ENCODE assay signal across 9 mouse cellular contexts in genomic region chr7:109781087-109781469, GRCm38 (mm10). TPM values are rescaled to one million over a fixed set of nuclear protein-coding genes. Genes with fewer than 3 reads are reported as not detected.
A peak's percentile ranks its signal among the peaks of the same experiment; 100 is the strongest.
DNase-seq lines count a peak whose midpoint lies in the region; ATAC-seq and TF ChIP-seq lines count a peak whose summit lies in the region.
"Had no signal": no experiment of that assay in that cellular context is flagged by ENCODE, and none has a peak within 500 bp of the region (broad histone marks: within the 10 kb centered on the region; RNA-seq: fewer than 3 reads in every experiment).

No protein-coding gene starts in this region.

- intact Hi-C loops in heart, postnatal 14 days (cut with DNase I) = no loop called here

- WGBS in heart, embryonic 11.5 days (ENCODE audit: insufficient replicate concordance) = 3% methylated on average over 24 of the region's 24 CpGs
- 2% methylated on average over 23 of the region's 24 CpGs for WGBS in limb, embryonic 14.5 days

- H3K4me2 ChIP-seq in heart, embryonic 11.5 days = peak overlapping the region; percentile 98
- peak overlapping the region; percentile 97 for H3K4me2 ChIP-seq in limb, embryonic 14.5 days (replicated peaks; ENCODE audit: low read depth, low read length, severe bottlenecking)

- no peak for TF ChIP-seq CTCF in ES-Bruce4 (IDR thresholded peaks at IDR 0.05; ENCODE audit: low read depth, low read length)

- DNase-seq in heart, postnatal 14 days = no peak
- DNase-seq in limb, embryonic 14.5 days (ENCODE audit: low spot score) = no peak
- no peak for DNase-seq in cerebellum, adult 8-10 months
- DNase-seq in adrenal gland, postnatal 25 days = no peak

- no peak for TF ChIP-seq POLR2A in ES-Bruce4 (IDR thresholded peaks at IDR 0.05; ENCODE audit: insufficient read depth, low read length)
- TF ChIP-seq POLR2A in limb, embryonic 14.5 days (IDR thresholded peaks at IDR 0.05; ENCODE audit: borderline replicate concordance, extremely low read depth, insufficient read depth, insufficient read length) = no peak

- peak; percentile 55 for ATAC-seq in heart, embryonic 11.5 days (replicated peaks; ENCODE audit: insufficient number of reproducible peaks, low FRiP score, low TSS enrichment)
- peak; percentile 89 for ATAC-seq in erythroid progenitor cell, adult 5-6 weeks (replicated peaks; ENCODE audit: low FRiP score, poor library complexity, severe bottlenecking)
- ATAC-seq in limb, embryonic 14.5 days (ENCODE audit: low FRiP score, low read depth) = peak; percentile 47; the same call in 1 of the 2 replicates
- ATAC-seq in neutrophil, adult 5-6 weeks (ENCODE audit: extremely low read depth, insufficient number of reproducible peaks, low FRiP score, poor library complexity, severe bottlenecking) = 0 out of 2 replicates have a peak, but pooled peaks have one; percentile 30

- H3K9ac ChIP-seq in heart, embryonic 11.5 days (ENCODE audit: low read depth, low read length) = peak overlapping the region; percentile 56; the same call in 1 of the 2 replicates
- 0 out of 2 replicates have a peak overlapping the region, but pooled peaks have one; percentile 16 for H3K9ac ChIP-seq in ES-Bruce4 (ENCODE audit: low read depth, poor library complexity, severe bottlenecking)
- H3K9ac ChIP-seq in limb, embryonic 14.5 days (ENCODE audit: low read depth, low read length, severe bottlenecking) = peak overlapping the region; percentile 31; the same call in 1 of the 2 replicates

- no peaks in the 10 kb centered on the region for H3K36me3 ChIP-seq in heart, embryonic 11.5 days (ENCODE audit: control insufficient read depth, insufficient read depth, low read length)
- no peaks in the 10 kb centered on the region for H3K36me3 ChIP-seq in ES-Bruce4 (ENCODE audit: control insufficient read depth, insufficient read depth, low read length, poor library complexity, severe bottlenecking)
- H3K36me3 ChIP-seq in limb, embryonic 14.5 days (ENCODE audit: control insufficient read depth, insufficient read depth, low read length) = no peaks in the 10 kb centered on the region

- H3K9me3 ChIP-seq in heart, embryonic 11.5 days (replicated peaks; ENCODE audit: control insufficient read depth, low read length) = no peaks in the 10 kb centered on the region
- no peaks in the 10 kb centered on the region for H3K9me3 ChIP-seq in ES-Bruce4 (replicated peaks; ENCODE audit: control insufficient read depth, insufficient read depth, low read length, poor library complexity, severe bottlenecking)
- no peaks in the 10 kb centered on the region for H3K9me3 ChIP-seq in limb, embryonic 14.5 days (ENCODE audit: control insufficient read depth, low read length)

- peaks cover 10% of the 10 kb centered on the region for H3K4me1 ChIP-seq in heart, embryonic 11.5 days (ENCODE audit: control insufficient read depth, insufficient read depth, low read length)
- H3K4me1 ChIP-seq in ES-Bruce4 (ENCODE audit: control insufficient read depth, insufficient read depth, low read length) = no peaks in the 10 kb centered on the region
- peaks cover 12% of the 10 kb centered on the region for H3K4me1 ChIP-seq in limb, embryonic 14.5 days (ENCODE audit: control insufficient read depth, insufficient read depth, low read length)

- H3K27ac ChIP-seq in heart, embryonic 11.5 days (ENCODE audit: low read depth, low read length) = no peak overlapping the region
- H3K27ac ChIP-seq in ES-Bruce4 (ENCODE audit: insufficient read depth, low read length) = no peak overlapping the region
- no peak overlapping the region for H3K27ac ChIP-seq in limb, embryonic 14.5 days (replicated peaks; ENCODE audit: low read depth, low read length)

- H3K4me3 ChIP-seq in heart, embryonic 11.5 days (ENCODE audit: low read depth, low read length) = peak overlapping the region; percentile 56
- peak overlapping the region; percentile 22 for H3K4me3 ChIP-seq in ES-Bruce4 (ENCODE audit: low read depth, low read length)
- peak overlapping the region; percentile 44 for H3K4me3 ChIP-seq in limb, embryonic 14.5 days (replicated peaks; ENCODE audit: low read length)

- peaks cover 38% of the 10 kb centered on the region for H3K27me3 ChIP-seq in heart, embryonic 11.5 days (ENCODE audit: control insufficient read depth, insufficient read depth, low read length)
- H3K27me3 ChIP-seq in ES-Bruce4 (ENCODE audit: control insufficient read depth, insufficient read depth, low read length, poor library complexity, severe bottlenecking) = peaks cover 5% of the 10 kb centered on the region
- H3K27me3 ChIP-seq in limb, embryonic 14.5 days (ENCODE audit: control insufficient read depth, insufficient read depth, low read length) = peaks cover 34% of the 10 kb centered on the region

- no peak for TF ChIP-seq EP300 in ES-Bruce4 (IDR thresholded peaks at IDR 0.05; ENCODE audit: insufficient read depth, low read depth, low read length)

RNA-seq across cellular contexts. Expression of gene Nrip3, which starts 0.7 kb away (rescaled TPM):
- 0.62 TPM in 2 replicates for polyA plus RNA-seq in heart, embryonic 11.5 days (2014; fragmentation: Nextera tagmentation; extraction: Ambion mirVana)
- under 1 TPM; 0.20 to 0.29 TPM for total RNA-seq in heart, postnatal 14 days (2021)
- 0.85 and 1.6 TPM in 2 replicates for polyA plus RNA-seq in ES-Bruce4 (2011; ENCODE audit: insufficient read depth, insufficient read length, low read depth, missing spikeins)
- total RNA-seq in erythroid progenitor cell, adult 5-6 weeks (2015; ENCODE audit: low replicate concordance) = 18.9 and 22.0 TPM in 2 replicates
- 25.0 and 38.0 TPM in 2 replicates for total RNA-seq in erythroid progenitor cell, adult 5-6 weeks (2017; ENCODE audit: low replicate concordance)
- polyA plus RNA-seq in limb, embryonic 14.5 days (2012; rRNA removed) = 0.46 and 0.62 TPM in 2 replicates
- 1.3 and 1.5 TPM in 2 replicates for polyA plus RNA-seq in limb, embryonic 14.5 days (2014; fragmentation: Nextera tagmentation; extraction: Ambion mirVana)
- total RNA-seq in neutrophil, adult 5-6 weeks (2017) = 0.12 TPM in 1 of 2 replicates, not detected in the other
- 0.24 and 0.48 TPM in 2 replicates for total RNA-seq in adrenal gland, postnatal 25 days (2021)

RNA-seq across cellular contexts. Expression of gene Tmem9b, which starts 28.4 kb away (rescaled TPM):
- polyA plus RNA-seq in heart, embryonic 11.5 days (2014; fragmentation: Nextera tagmentation; extraction: Ambion mirVana) = 58.9 and 61.9 TPM in 2 replicates
- total RNA-seq in heart, postnatal 14 days (2021) = 10 to 100 TPM; 32.3 to 33.7 TPM
- polyA plus RNA-seq in ES-Bruce4 (2011; ENCODE audit: insufficient read depth, insufficient read length, low read depth, missing spikeins) = 13.8 and 14.5 TPM in 2 replicates
- total RNA-seq in erythroid progenitor cell, adult 5-6 weeks (2015; ENCODE audit: low replicate concordance) = 57.8 and 63.1 TPM in 2 replicates
- total RNA-seq in erythroid progenitor cell, adult 5-6 weeks (2017; ENCODE audit: low replicate concordance) = 22.2 and 22.6 TPM in 2 replicates
- polyA plus RNA-seq in limb, embryonic 14.5 days (2012; rRNA removed) = 36.6 and 38.2 TPM in 2 replicates
- polyA plus RNA-seq in limb, embryonic 14.5 days (2014; fragmentation: Nextera tagmentation; extraction: Ambion mirVana) = 64.2 and 69.2 TPM in 2 replicates
- total RNA-seq in neutrophil, adult 5-6 weeks (2017) = 34.6 and 36.2 TPM in 2 replicates
- total RNA-seq in adrenal gland, postnatal 25 days (2021) = 39.8 and 41.5 TPM in 2 replicates

RNA-seq across cellular contexts. Expression of gene Ascl3, which starts 49.6 kb away (rescaled TPM):
- polyA plus RNA-seq in heart, embryonic 11.5 days (2014; fragmentation: Nextera tagmentation; extraction: Ambion mirVana) = not detected in 2 replicates
- not detected for total RNA-seq in heart, postnatal 14 days (2021)
- not detected in 2 replicates for polyA plus RNA-seq in ES-Bruce4 (2011; ENCODE audit: insufficient read depth, insufficient read length, low read depth, missing spikeins)
- total RNA-seq in erythroid progenitor cell, adult 5-6 weeks (2015; ENCODE audit: low replicate concordance) = not detected in 2 replicates
- total RNA-seq in erythroid progenitor cell, adult 5-6 weeks (2017; ENCODE audit: low replicate concordance) = not detected in 2 replicates
- not detected in 2 replicates for polyA plus RNA-seq in limb, embryonic 14.5 days (2012; rRNA removed)
- polyA plus RNA-seq in limb, embryonic 14.5 days (2014; fragmentation: Nextera tagmentation; extraction: Ambion mirVana) = not detected in 2 replicates
- not detected in 2 replicates for total RNA-seq in neutrophil, adult 5-6 weeks (2017)
- total RNA-seq in adrenal gland, postnatal 25 days (2021) = not detected in 2 replicates
- total RNA-seq: left cerebral cortex, postnatal 25 days had no signal

RNA-seq across cellular contexts. Expression of gene BC051019, which starts 57.4 kb away (rescaled TPM):
- not detected in 2 replicates for polyA plus RNA-seq in heart, embryonic 11.5 days (2014; fragmentation: Nextera tagmentation; extraction: Ambion mirVana)
- total RNA-seq in heart, postnatal 14 days (2021) = under 1 TPM in 1 of 2 experiments, not detected in 1; 0.38 TPM
- not detected in 2 replicates for polyA plus RNA-seq in ES-Bruce4 (2011; ENCODE audit: insufficient read depth, insufficient read length, low read depth, missing spikeins)
- total RNA-seq in erythroid progenitor cell, adult 5-6 weeks (2015; ENCODE audit: low replicate concordance) = not detected in 2 replicates
- total RNA-seq in erythroid progenitor cell, adult 5-6 weeks (2017; ENCODE audit: low replicate concordance) = not detected in 2 replicates
- 0.10 and 0.14 TPM in 2 replicates for polyA plus RNA-seq in limb, embryonic 14.5 days (2012; rRNA removed)
- polyA plus RNA-seq in limb, embryonic 14.5 days (2014; fragmentation: Nextera tagmentation; extraction: Ambion mirVana) = 0.15 TPM in 2 replicates
- total RNA-seq in neutrophil, adult 5-6 weeks (2017) = not detected in 2 replicates
- not detected in 2 replicates for total RNA-seq in adrenal gland, postnatal 25 days (2021)
- total RNA-seq: left cerebral cortex, postnatal 25 days had no signal

Comparison
In these comparisons a context has a peak if more than half of its experiments do, and no peak if none do; other contexts are left out.
1. ATAC-seq: peak in every context shown above with its lines; median percentile 89 in erythroid progenitor cell, adult 5-6 weeks; 55 in heart, embryonic 11.5 days; 47 in limb, embryonic 14.5 days; 30 in neutrophil, adult 5-6 weeks.
2. RNA of gene Nrip3, which starts 0.7 kb away (total RNA-seq): 18.9 to 38.0 TPM in erythroid progenitor cell, adult 5-6 weeks; 0.20 to 0.29 TPM in heart, postnatal 14 days, 0.24 to 0.48 TPM in adrenal gland, postnatal 25 days and 0.12 TPM in neutrophil, adult 5-6 weeks; every median in the first group is over 10 times any median in the second.
3. Peak in every context shown above with its lines, with median percentiles within 50 percentile points of each other: H3K4me3 ChIP-seq and H3K9ac ChIP-seq.